Mouse (Mus musculus): ENCODE measurements around the gene Sept5.

The Sept5 gene

DNA sequence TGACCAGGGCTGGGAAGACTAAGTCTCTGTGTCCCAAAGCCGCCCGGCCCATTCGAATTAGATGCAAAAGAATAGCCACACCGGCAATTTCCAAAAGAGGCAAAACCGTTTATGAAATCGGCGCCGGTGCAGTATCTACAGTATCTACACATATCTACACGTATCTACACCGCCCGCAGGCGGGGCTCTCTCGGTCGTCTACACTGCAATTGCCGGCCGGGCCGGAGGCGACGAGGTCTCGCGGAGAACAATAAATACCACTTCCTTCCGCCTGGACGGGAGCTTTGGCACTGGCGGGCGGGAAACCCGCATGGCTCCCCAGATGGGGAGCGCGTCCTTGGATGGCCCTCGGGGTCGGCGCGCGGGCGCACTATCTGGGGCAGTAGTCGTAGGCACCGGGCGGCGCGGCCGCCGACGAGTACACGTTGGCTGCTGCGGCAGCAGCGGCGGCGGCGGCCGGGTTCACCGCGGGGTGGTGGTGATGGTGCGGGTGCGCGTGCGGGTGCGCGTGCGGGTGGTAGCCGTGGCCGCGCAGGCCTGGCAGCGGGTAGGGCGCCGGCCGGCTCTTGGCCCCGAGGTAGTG, 48.0 kb downstream of the Sept5 start:
- DNase-seq, result no peak

DNA sequence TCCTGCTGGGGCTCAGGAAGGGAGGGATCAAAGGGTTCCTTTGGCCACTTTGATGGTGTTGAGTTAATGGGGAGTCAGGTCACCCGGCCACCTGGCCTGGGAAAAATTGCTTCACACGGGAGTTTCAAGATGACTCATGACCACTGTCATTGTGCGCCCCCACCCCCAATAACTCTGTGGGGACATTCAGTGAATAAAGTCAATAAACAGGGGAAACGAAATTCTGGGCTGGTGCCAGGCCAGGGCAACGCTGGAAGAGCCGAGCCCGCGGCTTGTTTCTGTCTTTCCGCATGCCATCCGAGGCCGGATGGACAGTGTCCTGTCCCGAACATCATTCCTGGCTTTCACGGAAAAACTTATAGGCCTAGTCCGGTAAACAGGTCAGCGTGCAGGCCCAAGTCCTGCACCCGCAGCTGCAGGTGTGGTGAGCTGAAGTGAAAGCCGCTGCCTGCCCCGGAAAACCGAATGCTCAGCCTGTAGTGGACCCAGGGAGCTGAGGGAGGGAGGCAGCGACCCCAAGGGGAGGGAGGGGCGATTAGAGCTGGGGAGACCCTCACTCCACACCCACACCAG, 48.6 kb downstream of the Sept5 start:
- DNase-seq, result no peak

DNA sequence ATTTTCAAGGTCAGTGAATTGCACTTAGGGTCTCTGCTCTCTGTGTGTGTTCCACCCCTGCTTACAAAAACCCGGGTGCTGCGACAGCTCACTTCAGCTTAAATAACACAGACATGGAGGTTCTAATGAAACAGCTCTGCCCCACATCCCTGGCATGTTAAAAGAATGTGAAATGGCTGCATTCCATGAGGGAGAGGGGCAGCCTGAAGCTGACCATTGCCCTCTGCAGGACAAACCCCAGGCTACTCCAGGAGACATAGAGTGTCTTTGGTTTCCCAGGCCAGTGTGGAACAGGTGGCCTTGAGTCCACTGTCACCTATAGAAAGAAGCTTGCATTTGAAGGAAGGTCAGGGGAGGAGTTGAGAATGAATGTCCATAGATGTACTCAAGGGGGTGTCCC, 49.4 kb downstream of the Sept5 start:
- no peak for DNase-seq

DNA sequence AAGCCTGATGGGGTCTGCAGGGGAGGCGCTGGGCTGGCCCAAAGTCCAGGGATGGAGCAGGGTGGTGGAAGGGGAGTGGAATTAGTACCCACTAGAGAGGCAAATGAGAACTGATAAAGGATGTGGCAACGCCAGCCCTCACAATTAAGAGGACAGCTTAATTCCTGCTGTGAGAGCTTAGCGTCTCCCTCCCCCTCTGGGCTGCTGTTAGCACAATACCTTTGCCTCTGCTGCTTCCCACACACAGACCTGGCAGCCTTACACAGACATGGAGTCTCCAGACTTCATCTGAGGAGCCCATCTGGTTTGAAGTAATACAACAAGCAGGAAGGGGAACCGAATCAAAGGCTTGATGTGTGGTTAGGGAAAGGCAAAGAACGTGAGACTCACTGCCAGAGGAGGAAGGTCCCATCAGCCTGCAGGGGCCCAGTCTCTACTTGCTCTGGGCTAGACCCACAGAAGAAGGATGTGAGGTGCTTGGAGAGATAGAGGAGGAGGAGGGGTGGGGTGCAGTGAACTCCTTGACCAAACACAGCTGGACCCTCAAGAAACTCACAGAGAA, 52.1 kb downstream of the Sept5 start:
- no peak for DNase-seq

DNA sequence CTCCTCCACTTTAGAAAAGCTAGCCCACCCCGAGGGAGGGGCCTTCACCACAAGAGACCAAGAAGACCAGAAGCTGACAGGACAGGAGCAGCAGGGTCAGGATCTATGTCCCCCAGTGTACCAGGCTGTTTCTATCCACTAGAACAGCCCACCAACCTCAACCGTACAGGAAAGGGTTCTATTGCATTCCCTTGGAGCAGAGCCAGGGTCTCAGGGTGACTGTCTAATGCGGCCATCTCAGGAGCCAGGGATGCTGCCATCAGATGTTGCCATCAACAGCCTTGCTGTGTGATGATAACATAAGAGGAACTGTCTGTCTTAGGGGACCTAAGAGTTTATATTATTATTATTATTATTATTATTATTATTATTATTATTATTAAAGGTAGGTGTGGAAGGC, 52.7 kb downstream of the Sept5 start:
- no peak for DNase-seq

DNA sequence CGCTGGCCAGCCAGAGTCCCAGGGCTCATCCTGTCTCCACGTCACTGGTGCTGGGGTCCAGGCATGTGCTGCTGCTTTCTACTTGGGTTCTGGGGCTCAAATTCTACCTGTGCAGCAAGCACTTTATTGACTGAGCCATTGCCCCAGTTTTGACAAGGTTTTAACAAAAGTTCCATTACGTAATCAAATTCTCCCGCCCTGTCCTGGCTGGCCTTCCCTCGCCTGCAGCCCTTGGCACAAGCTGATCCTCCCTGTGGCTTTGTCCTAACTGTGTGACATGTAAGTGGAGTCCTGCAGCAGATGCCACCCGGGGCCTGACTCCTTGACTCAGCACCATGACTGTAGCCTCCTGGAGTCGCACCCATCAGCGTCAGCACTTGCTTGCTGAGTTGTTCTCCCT, 55.6 kb downstream of the Sept5 start:
- DNase-seq, result no peak
